Mouse (Mus musculus) CH12.LX (cell line): ENCODE data around the gene Fam49a. TPM values are rescaled to one million over a fixed set of nuclear protein-coding genes. Genes with fewer than 3 reads are reported as not detected.

Experiments used
- DNase-seq: peaks from one replicate; pipeline ENCODE4 v3.0.0-alpha.2; 2013; ENCODE audit errors: extremely low read depth
- H3K27ac ChIP-seq: 2 replicates; pipeline ENCODE4 v1.5.1; 2012; ENCODE audit warnings: low read depth, mild to moderate bottlenecking, control low read depth, moderate library complexity; ENCODE audit not compliant: insufficient read depth
- H3K27me3 ChIP-seq: replicated peaks from 2 replicates; pipeline ENCODE3; 2012; ENCODE audit warnings: inconsistent platforms
- H3K36me3 ChIP-seq, 2 experiments: replicated peaks in 1 of 2; 2 replicates each; pipeline versions ENCODE3 to v1.6.1; 2012; ENCODE audit warnings: inconsistent platforms in 1 of 2, low read length in 1 of 2, mild to moderate bottlenecking in 1 of 2, mixed read lengths in 1 of 2, moderate library complexity in 1 of 2; ENCODE audit not compliant: control insufficient read depth in 1 of 2, insufficient read depth in 1 of 2
- H3K4me1 ChIP-seq, 2 experiments: 2 replicates each; pipeline ENCODE4 v1.6.1; 2012; ENCODE audit warnings: inconsistent platforms in 1 of 2, moderate library complexity in 1 of 2; ENCODE audit not compliant: insufficient read depth in 2 of 2, control insufficient read depth in 1 of 2
- H3K4me2 ChIP-seq: 2 replicates; pipeline ENCODE4 v1.6.1; 2012; ENCODE audit warnings: low read depth, mild to moderate bottlenecking, control low read depth; ENCODE audit not compliant: poor library complexity, insufficient read depth, severe bottlenecking
- H3K4me3 ChIP-seq, 3 experiments: fragments of 150-350 bp in 1 of 3; sonication (generic) in 1 of 3; replicated peaks in 1 of 3; 2 replicates each; pipeline versions ENCODE3 to v1.5.1; 2011 to 2012; ENCODE audit warnings: low read depth in 2 of 3, low read length in 2 of 3, mild to moderate bottlenecking in 2 of 3, moderate library complexity in 2 of 3, control low read depth in 1 of 3, improper control_type of control experiment in 1 of 3, inconsistent platforms in 1 of 3, mixed read lengths in 1 of 3; ENCODE audit not compliant: poor library complexity in 1 of 3
- H3K79me2 ChIP-seq: replicated peaks from 2 replicates; pipeline ENCODE4 v1.6.1; 2012; ENCODE audit warnings: mild to moderate bottlenecking, moderate library complexity; ENCODE audit not compliant: control insufficient read depth, poor library complexity, insufficient read depth, severe bottlenecking; ENCODE audit errors: extremely low read depth
- H3K9ac ChIP-seq: 2 replicates; pipeline ENCODE4 v1.6.1; 2012; ENCODE audit warnings: low read depth, mild to moderate bottlenecking, control low read depth, moderate library complexity; ENCODE audit not compliant: insufficient read depth
- H3K9me3 ChIP-seq: replicated peaks from 2 replicates; pipeline ENCODE3; 2012; ENCODE audit warnings: low read length, inconsistent platforms, mixed read lengths
- ELF1 ChIP-seq: IDR thresholded peaks from 2 replicates; pipeline ENCODE4 v1.6.1; 2014; ENCODE audit warnings: low read depth, mild to moderate bottlenecking, inconsistent platforms, low read length, improper control_type of control experiment
- EP300 ChIP-seq: IDR thresholded peaks from 2 replicates; pipeline ENCODE4 v1.6.1; 2011; ENCODE audit warnings: low read length, improper control_type of control experiment
- JUN ChIP-seq: IDR thresholded peaks from 2 replicates; pipeline ENCODE4 v1.6.1; 2011; ENCODE audit warnings: low read depth, mild to moderate bottlenecking, low read length, improper control_type of control experiment, moderate library complexity; ENCODE audit not compliant: insufficient read depth
- KAT2A ChIP-seq: IDR thresholded peaks from 2 replicates; pipeline ENCODE4 v1.6.1; 2012; ENCODE audit warnings: low read length, improper control_type of control experiment, inconsistent platforms; ENCODE audit not compliant: insufficient replicate concordance
- MAX ChIP-seq: IDR thresholded peaks from 2 replicates; pipeline ENCODE4 v1.6.1; 2011; ENCODE audit warnings: low read length, improper control_type of control experiment
- MAZ ChIP-seq: IDR thresholded peaks from 2 replicates; pipeline ENCODE4 v1.6.1; 2012; ENCODE audit warnings: low read depth, mild to moderate bottlenecking, inconsistent platforms, low read length, improper control_type of control experiment, moderate library complexity
- NELFE ChIP-seq: IDR thresholded peaks from 2 replicates; pipeline ENCODE4 v1.6.1; 2011; ENCODE audit warnings: low read depth, low read length, improper control_type of control experiment
- PAX5 ChIP-seq: IDR thresholded peaks from 2 replicates; pipeline ENCODE4 v1.6.1; 2012; ENCODE audit warnings: low read length, inconsistent platforms, mixed read lengths
- SMC3 ChIP-seq: IDR thresholded peaks from 2 replicates; pipeline ENCODE4 v1.6.1; 2011; ENCODE audit warnings: low read depth, low read length, improper control_type of control experiment
- TBP ChIP-seq: conservative IDR thresholded peaks from 2 replicates; pipeline ENCODE4 v1.6.1; 2011; ENCODE audit warnings: low read depth, low read length, improper control_type of control experiment
- USF1 ChIP-seq: IDR thresholded peaks from 2 replicates; pipeline ENCODE4 v1.6.1; 2014; ENCODE audit warnings: low read depth, mild to moderate bottlenecking, inconsistent platforms, low read length, improper control_type of control experiment
- USF2 ChIP-seq: conservative IDR thresholded peaks from 2 replicates; pipeline ENCODE4 v1.6.1; 2011; ENCODE audit warnings: low read depth, low read length, improper control_type of control experiment
- ZC3H11A ChIP-seq: IDR thresholded peaks from 2 replicates; pipeline ENCODE4 v1.6.1; 2012; ENCODE audit warnings: low read depth, mild to moderate bottlenecking, inconsistent platforms, low read length, improper control_type of control experiment
- ZMIZ1 ChIP-seq: IDR thresholded peaks from 2 replicates; pipeline ENCODE4 v1.6.1; 2012; ENCODE audit warnings: low read depth, mild to moderate bottlenecking, inconsistent platforms, low read length, improper control_type of control experiment
- ZNF384 ChIP-seq: IDR thresholded peaks from 2 replicates; pipeline ENCODE4 v1.6.1; 2012; ENCODE audit warnings: low read depth, low read length, improper control_type of control experiment, inconsistent platforms
- dilution Hi-C: fragments of 300-500 bp; cut with MboI; formaldehyde crosslinking; loops from 2 replicates; pipeline ENCODE4 v1.14.3; 2020; ENCODE audit warnings: low sequenced_read_pairs; ENCODE audit not compliant: extremely low pct_unique_long_range_greater_than_20kb, extremely low pct_ligation_motif_present
- in situ Hi-C: fragments of 300-500 bp; cut with MboI; formaldehyde crosslinking; loops from 3 replicates; pipeline ENCODE4 v1.14.3; 2019; ENCODE audit warnings: low sequenced_read_pairs, low pct_ligation_motif_present, low pct_unique_long_range_greater_than_20kb, mixed read lengths
- polyA plus RNA-seq: library from polyadenylated mRNA; unstranded; fragments of >175 nt; gene quantifications from 2 replicates; pipeline ENCODE4 v1.2.1, GENCODE M21; 2012; ENCODE audit warnings: low read depth; ENCODE audit not compliant: insufficient read length
- total RNA-seq, 2 experiments: library from RNA; depleted of rRNA; stranded (reverse); fragments of 300-350 nt in 1 of 2; fragments of >200 nt in 1 of 2; gene quantifications; 2 replicates each; pipeline ENCODE4 v1.2.3; 2012 to 2014

Fam49a gene
- total and polyA plus RNA-seq, 3 experiments: 11.4 to 21.3 (median 17.9) TPM

- Histone ChIP-seq H3K4me3 (no peak overlapping the region), H3K27ac (no peak overlapping the region; the same call in 1 of the 2 replicates), H3K4me1 (peaks cover 24 to 66% of the 10 kb centered on the region in 2 experiments), H3K9ac (0 out of 2 replicates have a peak overlapping the region, but pooled peaks have one; percentile 56), H3K27me3 (no peaks in the 10 kb centered on the region), H3K4me2 (peak overlapping the region; percentile 92), H3K9me3 (no peaks in the 10 kb centered on the region), H3K79me2 (no peaks in the 10 kb centered on the region), H3K36me3 (peaks cover 0 to 17% of the 10 kb centered on the region in 2 experiments)
- TF ChIP-seq USF1 (peak; percentile 47), NELFE (no peak), ZNF384 (peak; percentile 51; the same call in 1 of the 2 replicates), MAX (peak; percentile 35; the same call in 1 of the 2 replicates), USF2 (peak; percentile 5; the same call in 1 of the 2 replicates)
- dilution Hi-C loops: no loop called here
- DNase-seq: no peak
- in situ Hi-C loops: no loop called here
Measured at GRCm38 (mm10) chr12:12278464-12278872, 16.5 kb downstream of the Fam49a start.

GRCm38 (mm10) chr12:12283702-12284288 is 21.9 kb downstream of the Fam49a start:
- no peak for TF ChIP-seq ZMIZ1
- TF ChIP-seq USF2: no peak
- no peak overlapping the region for H3K4me3 ChIP-seq
- H3K27me3 ChIP-seq: no peaks in the 10 kb centered on the region
- H3K9me3 ChIP-seq: no peaks in the 10 kb centered on the region
- in situ Hi-C loops (no loop called here), dilution Hi-C loops (no loop called here)
- no peak for DNase-seq
- no peak overlapping the region for H3K9ac ChIP-seq
- no peak overlapping the region for H3K4me2 ChIP-seq
- peaks cover 0 to 30% of the 10 kb centered on the region in 2 experiments for H3K36me3 ChIP-seq
- no peaks in the 10 kb centered on the region for H3K79me2 ChIP-seq
- peaks cover 0 to 20% of the 10 kb centered on the region in 2 experiments; a peak in 2 of 4 replicates for H3K4me1 ChIP-seq
- no peak overlapping the region for H3K27ac ChIP-seq

- H3K4me1 ChIP-seq: peaks cover 0 to 13% of the 10 kb centered on the region in 2 experiments; a peak in 2 of 4 replicates
- in situ Hi-C loops (no loop called here), dilution Hi-C loops (no loop called here)
- no peak overlapping the region for H3K4me2 ChIP-seq
- no peak overlapping the region for H3K27ac ChIP-seq
- no peaks in the 10 kb centered on the region for H3K27me3 ChIP-seq
- DNase-seq: no peak
- H3K9me3 ChIP-seq: no peaks in the 10 kb centered on the region
- TF ChIP-seq JUN: no peak
- no peak for TF ChIP-seq KAT2A
- TF ChIP-seq USF2: no peak
- TF ChIP-seq ZMIZ1: no peak
- no peak for TF ChIP-seq PAX5
- TF ChIP-seq ZC3H11A: no peak
- no peak for TF ChIP-seq ELF1
- TF ChIP-seq MAZ: no peak
- TF ChIP-seq SMC3: no peak
- TF ChIP-seq MAX: no peak
- no peak for TF ChIP-seq TBP
- TF ChIP-seq EP300: no peak
- no peak for TF ChIP-seq USF1
- no peak overlapping the region for H3K9ac ChIP-seq
- no peak overlapping the region for H3K4me3 ChIP-seq
- peaks cover 0 to 27% of the 10 kb centered on the region in 2 experiments for H3K36me3 ChIP-seq
- no peaks in the 10 kb centered on the region for H3K79me2 ChIP-seq
Measured at GRCm38 (mm10) chr12:12284521-12284920, 22.6 kb downstream of the Fam49a start.
